ENCODE assay signal across 8 mouse cellular contexts in genomic region chr13:34248941-34249920, GRCm38 (mm10).
DNase-seq lines count a peak whose midpoint lies in the region; ATAC-seq and TF ChIP-seq lines count a peak whose summit lies in the region.

No protein-coding gene starts in this region.

- no peak for TF ChIP-seq EP300 in lung, postnatal 0 days (IDR thresholded peaks at IDR 0.05)

- no peaks in the 10 kb centered on the region for H3K27me3 ChIP-seq in lung, postnatal 0 days (replicated peaks; ENCODE audit: insufficient read depth, low read length)
- no peaks in the 10 kb centered on the region for H3K27me3 ChIP-seq in hindbrain, embryonic 11.5 days (ENCODE audit: control insufficient read depth, insufficient read depth, low read length)

- ATAC-seq in cerebellum, adult (ENCODE audit: insufficient number of reproducible peaks, low FRiP score, low TSS enrichment): peak; percentile 23; the same call in 1 of the 2 replicates
- ATAC-seq in lung, postnatal 0 days: no peak
- peak; percentile 91 for ATAC-seq in hindbrain, embryonic 11.5 days (ENCODE audit: low FRiP score)
- ATAC-seq in erythroblast, adult 5-6 weeks (replicated peaks; ENCODE audit: low FRiP score, poor library complexity, severe bottlenecking): no peak

- no peak overlapping the region for H3K4me3 ChIP-seq in lung, postnatal 0 days (ENCODE audit: low read depth, low read length)
- no peak overlapping the region for H3K4me3 ChIP-seq in hindbrain, embryonic 11.5 days (ENCODE audit: low read depth, low read length)

- H3K9ac ChIP-seq in lung, postnatal 0 days (replicated peaks; ENCODE audit: low read depth): no peak overlapping the region
- peak overlapping the region; percentile 42; the same call in 1 of the 2 replicates for H3K9ac ChIP-seq in hindbrain, embryonic 11.5 days (ENCODE audit: low read depth, low read length)

- WGBS in lung, postnatal 0 days: 55% methylated on average over 15 of the region's 15 CpGs
- WGBS in hindbrain, embryonic 11.5 days: 15% methylated on average over 15 of the region's 15 CpGs

- DNase-seq in cerebellum, adult 11 months: no peak
- DNase-seq in lung, postnatal 0 days (ENCODE audit: low spot score): no peak
- DNase-seq in lung, postnatal 10 days: no peak
- peak; percentile 75 for DNase-seq in hindbrain, embryonic 11.5 days (ENCODE audit: low spot score)
- DNase-seq in neural tube, embryonic 10.5 days (ENCODE audit: extremely low spot score, low spot score): peak; percentile 67
- DNase-seq in gastrocnemius, postnatal 4 days (ENCODE audit: low spot score in 2 of 2): no peak

- peak; percentile 8; the same call in 1 of the 2 replicates for TF ChIP-seq CTCF in lung, postnatal 0 days (IDR thresholded peaks at IDR 0.05)

- H3K4me2 ChIP-seq in lung, postnatal 0 days (replicated peaks; ENCODE audit: low read depth, low read length): no peak overlapping the region
- H3K4me2 ChIP-seq in hindbrain, embryonic 11.5 days (replicated peaks; ENCODE audit: low read depth, low read length): peak overlapping the region; percentile 2; the same call in 1 of the 2 replicates

- H3K36me3 ChIP-seq in lung, postnatal 0 days (ENCODE audit: insufficient read depth, low read length): no peaks in the 10 kb centered on the region
- no peaks in the 10 kb centered on the region for H3K36me3 ChIP-seq in hindbrain, embryonic 11.5 days (ENCODE audit: control insufficient read depth, insufficient read depth, low read length)

- H3K27ac ChIP-seq in lung, postnatal 0 days (ENCODE audit: low read length): no peak overlapping the region
- peak overlapping the region; percentile 96 for H3K27ac ChIP-seq in hindbrain, embryonic 11.5 days (ENCODE audit: low read depth, low read length)

- H3K9me3 ChIP-seq in lung, postnatal 0 days (ENCODE audit: low read length): no peaks in the 10 kb centered on the region
- no peaks in the 10 kb centered on the region for H3K9me3 ChIP-seq in hindbrain, embryonic 11.5 days (ENCODE audit: control insufficient read depth, low read length)

- H3K4me1 ChIP-seq in lung, postnatal 0 days (ENCODE audit: insufficient read depth, low read depth, low read length): peaks cover 12% of the 10 kb centered on the region; the same call in 1 of the 2 replicates
- peaks cover 20% of the 10 kb centered on the region for H3K4me1 ChIP-seq in hindbrain, embryonic 11.5 days (replicated peaks; ENCODE audit: control insufficient read depth, insufficient read depth, low read length)

Comparison
In these comparisons a context has a peak if more than half of its experiments do, and no peak if none do; other contexts are left out.
1. ATAC-seq: peak in cerebellum, adult (single experiment) and hindbrain, embryonic 11.5 days (single experiment); none in lung, postnatal 0 days (single experiment) and erythroblast, adult 5-6 weeks (single experiment).
2. DNase-seq: peak in hindbrain, embryonic 11.5 days (single experiment) and neural tube, embryonic 10.5 days (single experiment); none in cerebellum, adult 11 months (single experiment), lung, postnatal 0 days (single experiment), lung, postnatal 10 days (single experiment) and gastrocnemius, postnatal 4 days (0 of 2).